Mouse (Mus musculus) limb, embryonic 14.5 days (tissue): ENCODE results near the gene Idi1. TPM values are rescaled to one million over a fixed set of nuclear protein-coding genes. Genes with fewer than 3 reads are reported as not detected.
"Not testable (repeated sequence)": the region's sequence is repeated elsewhere in the genome, so short reads cannot be mapped to it uniquely, and the experiment has no call there.

ENCODE experiments used
- ATAC-seq: fragments of 200-750 bp; cut with Nextera tagmentation; 2 replicates; pipeline ENCODE4 v1.8.0; 2017; ENCODE audit warnings: low read depth, moderate number of reproducible peaks, moderate TSS enrichment; ENCODE audit not compliant: low FRiP score
- DNase-seq: peaks from one replicate; pipeline ENCODE4 v3.0.0-alpha.2; 2015; ENCODE audit warnings: low spot score
- H3K27ac ChIP-seq: fragments of 300-500 bp; sonication (generic); replicated peaks from 2 replicates; pipeline ENCODE4 v1.5.1; 2014; ENCODE audit warnings: low read depth, mild to moderate bottlenecking, low read length, moderate library complexity, mixed read lengths
- H3K27me3 ChIP-seq: fragments of 300-500 bp; sonication (generic); 2 replicates; pipeline ENCODE4 v1.6.1; 2014; ENCODE audit warnings: low read length, mixed read lengths; ENCODE audit not compliant: control insufficient read depth, insufficient read depth
- H3K36me3 ChIP-seq: fragments of 300-500 bp; sonication (generic); 2 replicates; pipeline ENCODE4 v1.6.1; 2014; ENCODE audit warnings: mild to moderate bottlenecking, low read length, moderate library complexity, mixed read lengths; ENCODE audit not compliant: control insufficient read depth, insufficient read depth
- H3K4me1 ChIP-seq: fragments of 300-500 bp; sonication (generic); 2 replicates; pipeline ENCODE4 v1.6.1; 2014; ENCODE audit warnings: antibody characterized with exemption, low read length, mixed read lengths; ENCODE audit not compliant: control insufficient read depth, insufficient read depth
- H3K4me2 ChIP-seq: fragments of 300-500 bp; sonication (generic); replicated peaks from 2 replicates; pipeline ENCODE4 v1.6.1; 2014; ENCODE audit warnings: low read depth, mild to moderate bottlenecking, low read length, moderate library complexity; ENCODE audit not compliant: severe bottlenecking
- H3K4me3 ChIP-seq: fragments of 300-500 bp; sonication (generic); replicated peaks from 2 replicates; pipeline ENCODE4 v1.5.1; 2014; ENCODE audit warnings: low read length
- H3K9ac ChIP-seq: fragments of 300-500 bp; sonication (generic); 2 replicates; pipeline ENCODE4 v1.6.1; 2014; ENCODE audit warnings: mild to moderate bottlenecking, low read depth, low read length, moderate library complexity; ENCODE audit not compliant: severe bottlenecking
- H3K9me3 ChIP-seq: fragments of 300-500 bp; sonication (generic); 2 replicates; pipeline ENCODE4 v1.6.1; 2016; ENCODE audit warnings: low read length; ENCODE audit not compliant: control insufficient read depth
- POLR2A ChIP-seq: fragments of 200-500 bp; IDR thresholded peaks from 2 replicates; pipeline ENCODE4 v1.8.0; 2012; ENCODE audit warnings: inconsistent platforms, mild to moderate bottlenecking, moderate library complexity, borderline replicate concordance; ENCODE audit not compliant: insufficient read depth, insufficient read length; ENCODE audit errors: extremely low read depth
- WGBS: fragments of 180-500 bp; shearing (Covaris S2); extraction: QIAGEN DNeasy Blood & Tissue Kit; methylation state at CpG from one replicate; pipeline ENCODE4 v1.1.7; 2014; 5-methylcytosine and 5-hydroxymethylcytosine counted together
- polyA plus RNA-seq, 2 experiments: library from polyadenylated mRNA; depleted of rRNA in 1 of 2; stranded (reverse) in 1 of 2; unstranded in 1 of 2; fragments of >200 nt; fragmentation: Nextera tagmentation in 1 of 2; extraction: Ambion mirVana in 1 of 2; gene quantifications; 2 replicates each; pipeline versions ENCODE4 v1.2.1 to v1.2.3; 2012 to 2014

The Idi1 gene
- polyA plus RNA-seq, 2 experiments = 35.7 to 56.1 TPM

- DNase-seq (peak; percentile 93), ATAC-seq (peak; percentile 95)
- no peaks in the 10 kb centered on the region for H3K27me3 ChIP-seq
- H3K36me3 ChIP-seq = peaks cover 8% of the 10 kb centered on the region; the same call in 1 of the 2 replicates
- peak overlapping the region; percentile 82 for H3K4me2 ChIP-seq
- peak overlapping the region; percentile 83 for H3K4me3 ChIP-seq
- H3K9me3 ChIP-seq = no peaks in the 10 kb centered on the region
- peaks cover 8% of the 10 kb centered on the region for H3K4me1 ChIP-seq
- 0 out of 2 replicates have a peak, but pooled peaks have one; percentile 27 for TF ChIP-seq POLR2A
- H3K27ac ChIP-seq = peak overlapping the region; percentile 96
- 1% methylated on average over 54 of the region's 57 CpGs for WGBS
- H3K9ac ChIP-seq = peak overlapping the region; percentile 84
Observed at GRCm38 (mm10) chr13:8870510-8871313, 14.6 kb upstream of the Idi1 start.

- DNase-seq (no peak), ATAC-seq (peak; percentile 21)
- TF ChIP-seq POLR2A = no peak
- Histone ChIP-seq H3K9ac (peak within 1 kb of the TSS; percentile 84), H3K9me3 (no peaks in the 10 kb centered on the region), H3K4me3 (peak within 1 kb of the TSS; percentile 83), H3K4me2 (peak within 1 kb of the TSS; percentile 82), H3K27me3 (no peaks in the 10 kb centered on the region), H3K36me3 (peaks cover 3% of the 10 kb centered on the region; the same call in 1 of the 2 replicates), H3K27ac (peak within 1 kb of the TSS; percentile 96), H3K4me1 (peaks cover 8% of the 10 kb centered on the region)
- 2% methylated on average over 18 of the region's 18 CpGs for WGBS
Observed at GRCm38 (mm10) chr13:8871314-8871962, 13.9 kb upstream of the Idi1 start, which contains the start of gene Wdr37. Gene Wdr37, minus strand, starts transcription at chr13:8871909.

- ATAC-seq (no peak), DNase-seq (no peak)
Observed at GRCm38 (mm10) chr13:8873776-8874175, 11.5 kb upstream of the Idi1 start.

GRCm38 (mm10) chr13:8881611-8882010 lies 3.7 kb upstream of the Idi1 start:
- Histone ChIP-seq H3K36me3 (no peaks in the 10 kb centered on the region), H3K4me3 (no peak overlapping the region), H3K27me3 (no peaks in the 10 kb centered on the region), H3K4me1 (peaks cover 3% of the 10 kb centered on the region; the same call in 1 of the 2 replicates), H3K4me2 (no peak overlapping the region), H3K9ac (no peak overlapping the region), H3K9me3 (no peaks in the 10 kb centered on the region), H3K27ac (no peak overlapping the region)
- 74% methylated on average over 3 of the region's 3 CpGs for WGBS
- ATAC-seq (no peak), DNase-seq (no peak)
- no peak for TF ChIP-seq POLR2A

More at GRCm38 (mm10) chr13:8873776-8874175, 11.5 kb upstream of the Idi1 start:
- Histone ChIP-seq H3K4me3 (no peak overlapping the region), H3K9ac (no peak overlapping the region), H3K27me3 (no peaks in the 10 kb centered on the region), H3K36me3 (no peaks in the 10 kb centered on the region), H3K4me2 (no peak overlapping the region), H3K9me3 (no peaks in the 10 kb centered on the region), H3K27ac (no peak overlapping the region), H3K4me1 (peaks cover 8% of the 10 kb centered on the region)
- WGBS = 94% methylated on average over 1 of the region's 1 CpGs
- no peak for TF ChIP-seq POLR2A

GRCm38 (mm10) chr13:8883870-8884269 lies 1.4 kb upstream of the Idi1 start:
- not testable (repeated sequence) for DNase-seq, H3K27ac ChIP-seq, H3K36me3 ChIP-seq, H3K9me3 ChIP-seq, H3K4me1 ChIP-seq, H3K9ac ChIP-seq, ATAC-seq, H3K4me2 ChIP-seq, H3K27me3 ChIP-seq, H3K4me3 ChIP-seq
- 71% methylated on average over 5 of the region's 5 CpGs for WGBS
